Mouse (Mus musculus) CD4-positive, CD25-positive, alpha-beta regulatory T cell, adult 2 months (primary cell): ENCODE results near the gene Tepp.

ENCODE experiments used
- DNase-seq: peaks from one replicate; pipeline ENCODE4 v3.0.0-alpha.2; 2012; ENCODE audit warnings: low read depth, low spot score

Gene Tepp

GRCm38 (mm10) chr8:95310342-95310970 lies at the start of gene Tepp:
TSS of gene Tepp (plus strand) at chr8:95310566.
- no peak for DNase-seq

DNA sequence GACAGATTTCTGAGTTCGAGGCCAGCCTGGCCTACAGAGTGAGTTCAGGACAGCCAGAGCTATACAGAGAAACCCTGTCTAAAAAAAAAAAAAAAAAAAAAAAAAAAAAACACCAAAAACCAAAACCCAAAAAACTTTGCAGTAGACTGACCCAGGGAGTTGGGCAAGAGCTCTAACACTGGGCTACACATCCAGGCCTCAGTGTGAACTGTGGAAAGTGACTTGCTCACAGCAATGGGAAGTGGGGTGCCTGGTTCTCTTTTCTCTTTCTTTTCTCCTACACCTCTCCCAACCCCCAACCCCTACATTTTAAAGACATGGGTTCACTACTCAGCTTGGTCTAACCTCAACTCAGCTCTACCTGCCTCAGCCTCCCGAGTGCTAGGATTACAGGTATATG lies 48.2 kb upstream of the Tepp start:
- DNase-seq = no peak

DNA sequence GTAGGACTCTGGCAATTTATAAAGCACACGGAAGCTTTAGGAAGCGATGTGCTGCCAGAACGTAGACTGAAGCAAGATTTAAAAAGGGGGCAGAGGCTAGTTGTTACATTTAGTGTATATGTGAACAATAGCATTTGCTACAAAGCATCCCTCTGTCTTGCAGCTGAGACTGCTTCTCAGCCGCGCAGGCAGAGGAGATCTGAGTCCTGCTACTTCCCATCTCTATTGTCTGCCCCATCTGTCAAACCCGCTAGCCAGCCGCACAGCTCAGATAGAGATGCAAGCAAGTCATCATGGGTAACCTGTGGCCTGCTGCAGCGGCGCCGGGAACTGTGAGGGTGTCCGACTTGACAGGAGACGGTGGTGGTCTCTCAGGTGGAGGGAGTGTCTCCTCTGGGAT lies 39.9 kb upstream of the Tepp start:
- no peak for DNase-seq

GRCm38 (mm10) chr8:95271841-95272240 lies 38.5 kb upstream of the Tepp start:
- no peak for DNase-seq

GRCm38 (mm10) chr8:95272871-95273270 lies 37.5 kb upstream of the Tepp start:
- DNase-seq = no peak

DNA sequence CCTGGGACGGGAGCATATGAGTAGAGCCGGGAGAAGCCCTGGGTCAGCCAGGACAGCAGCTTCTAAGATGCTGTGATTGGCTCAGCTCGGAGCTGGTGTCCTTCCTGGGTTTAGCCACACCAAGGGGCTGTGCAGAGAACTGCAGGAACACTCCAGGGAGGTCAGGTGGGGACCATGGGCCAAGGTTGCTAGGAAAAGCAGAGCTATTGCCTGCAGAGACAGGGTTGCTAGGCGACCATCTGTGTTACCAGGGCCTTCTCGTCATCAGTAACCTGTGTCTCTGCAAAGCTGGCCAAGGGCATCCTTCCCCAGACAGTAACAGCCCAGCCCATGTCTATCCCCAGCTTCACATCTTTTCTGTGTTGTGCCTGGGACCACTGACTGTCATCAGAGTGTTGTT lies 28.9 kb upstream of the Tepp start:
- no peak for DNase-seq

- no peak for DNase-seq
These were observed 21.2 kb upstream of the Tepp start for GRCm38 (mm10) chr8:95289066-95289650.

GRCm38 (mm10) chr8:95293172-95293571 lies 17.2 kb upstream of the Tepp start:
- DNase-seq = no peak

GRCm38 (mm10) chr8:95293891-95294290 lies 16.5 kb upstream of the Tepp start:
- DNase-seq = no peak

DNA sequence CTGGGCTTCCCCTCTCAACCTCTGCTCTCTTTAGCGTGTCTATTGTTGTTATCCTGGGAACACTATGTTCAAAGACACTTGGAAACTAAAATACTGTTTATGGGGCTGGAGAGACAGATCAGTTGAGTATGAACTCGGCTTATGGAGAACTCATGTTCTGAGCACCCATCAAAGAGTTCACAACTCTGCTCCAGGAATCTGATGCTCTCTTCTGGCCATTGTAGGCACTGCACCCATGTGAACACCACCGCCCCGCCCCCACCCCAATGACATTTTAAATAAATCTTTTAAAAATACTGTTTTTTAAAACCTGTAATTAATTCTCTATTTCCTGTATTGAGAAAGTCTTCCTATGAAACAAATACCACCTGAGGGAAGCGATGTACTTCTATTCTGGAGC lies 8.0 kb upstream of the Tepp start:
- DNase-seq = peak; percentile 79

- no peak for DNase-seq
These were observed 4.8 kb upstream of the Tepp start for GRCm38 (mm10) chr8:95305526-95305925.

DNA sequence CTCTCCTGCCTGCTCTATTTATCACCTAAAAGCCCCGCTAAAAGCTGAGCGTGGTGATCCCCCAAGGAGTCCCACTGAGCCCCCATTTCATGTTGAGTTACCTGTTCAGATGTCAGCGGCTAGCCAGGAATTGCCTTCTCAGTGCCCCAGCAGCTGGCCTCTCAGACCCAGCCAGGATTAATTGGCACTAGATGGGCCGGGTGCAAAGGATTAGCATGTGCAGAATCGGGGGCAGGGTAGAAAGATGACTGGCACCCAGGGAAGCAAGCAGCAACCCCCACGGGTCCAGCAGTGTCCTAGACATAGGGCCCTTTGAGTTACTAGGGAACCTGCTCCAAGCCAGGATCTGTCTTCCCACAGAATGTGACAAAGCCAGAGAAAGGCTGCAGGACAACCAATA lies 3.9 kb upstream of the Tepp start, which contains the start of gene Cngb1:
TSS of gene Cngb1 (minus strand) at position 155 of the 400 bp plus-strand sequence.
- no peak for DNase-seq

DNA sequence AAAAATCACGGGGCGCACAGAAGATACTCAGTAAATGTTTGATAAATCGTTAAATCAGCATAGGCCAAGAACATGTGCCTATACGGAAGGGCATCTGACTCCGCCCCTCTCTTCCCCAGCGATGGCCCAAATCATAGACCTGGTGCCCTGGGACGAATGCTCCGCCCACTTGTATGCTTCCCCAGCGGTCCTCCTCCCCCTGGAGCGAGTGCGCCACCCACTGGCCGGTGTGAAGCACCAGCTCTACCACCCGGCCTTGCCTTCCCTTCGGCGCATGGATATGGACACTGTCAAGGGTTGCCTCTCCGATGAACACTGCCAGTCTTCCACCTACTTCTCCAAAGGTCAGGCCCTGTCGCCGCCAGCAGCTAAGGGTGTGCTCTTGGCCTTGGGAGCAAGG lies 2.5 kb downstream of the Tepp start:
- DNase-seq = peak; percentile 43

GRCm38 (mm10) chr8:95313857-95314256 lies 3.5 kb downstream of the Tepp start:
- no peak for DNase-seq

DNA sequence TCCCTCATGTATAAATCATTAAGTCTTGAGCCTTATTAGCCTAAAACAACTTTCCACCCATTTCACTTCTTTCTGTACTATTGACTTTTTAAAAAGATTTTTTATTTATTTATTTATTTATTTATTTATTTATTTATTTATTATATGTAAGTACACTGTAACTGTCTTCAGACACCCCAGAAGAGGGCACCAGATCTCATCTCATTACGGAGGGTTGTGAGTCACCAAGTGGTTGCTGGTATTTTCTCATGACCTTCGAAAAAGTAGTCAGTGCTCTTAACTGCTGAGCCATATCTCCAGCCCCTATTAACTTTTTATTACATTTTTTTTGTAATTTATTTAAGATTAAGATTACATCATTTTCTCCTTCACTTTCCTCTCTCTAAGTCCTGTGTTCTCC lies 4.3 kb downstream of the Tepp start:
- peak; percentile 24 for DNase-seq

DNA sequence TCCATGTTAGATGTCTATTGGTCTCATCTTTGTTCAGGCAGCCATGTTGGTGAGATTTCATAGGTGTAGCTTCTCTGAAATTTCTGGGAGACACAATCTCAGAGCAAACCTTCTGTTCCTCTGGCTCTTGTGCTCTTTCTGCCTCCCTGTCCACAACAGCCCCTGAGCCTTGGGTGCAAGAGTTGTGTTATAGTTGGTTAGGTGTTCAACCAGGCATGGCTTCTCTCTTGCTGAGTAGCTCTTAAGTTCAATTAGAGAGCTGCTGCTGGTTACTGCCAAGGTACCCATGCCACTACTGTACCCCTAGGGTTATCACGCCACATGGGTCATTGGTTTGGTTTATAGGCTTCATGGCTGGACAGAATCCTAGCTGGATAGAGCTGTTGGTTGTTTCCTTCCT lies 5.0 kb downstream of the Tepp start:
- no peak for DNase-seq

- peak; percentile 89 for DNase-seq
These were observed 10.1 kb downstream of the Tepp start for GRCm38 (mm10) chr8:95320224-95321139.

- DNase-seq = no peak
These were observed 12.8 kb downstream of the Tepp start for GRCm38 (mm10) chr8:95323201-95323600.

DNA sequence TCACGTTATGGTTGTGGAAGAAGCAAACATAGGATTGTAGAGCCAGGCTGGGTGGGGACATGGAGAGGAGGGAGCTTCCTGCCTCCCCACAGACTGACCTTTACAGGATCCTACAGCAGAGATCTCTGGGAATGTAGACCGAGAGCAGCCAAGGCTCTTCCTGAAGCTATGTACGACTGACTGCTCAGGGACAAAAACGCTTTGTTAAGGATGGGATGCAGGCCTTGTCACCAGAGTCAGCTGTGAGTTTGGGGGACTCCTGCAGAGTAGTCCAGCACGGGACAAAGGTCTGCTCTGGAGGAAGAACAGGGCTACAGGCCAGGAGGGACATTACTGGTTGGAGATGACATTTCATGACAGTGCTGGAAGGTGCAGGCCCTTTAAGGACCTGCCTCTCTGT lies 14.3 kb downstream of the Tepp start:
- no peak for DNase-seq

DNA sequence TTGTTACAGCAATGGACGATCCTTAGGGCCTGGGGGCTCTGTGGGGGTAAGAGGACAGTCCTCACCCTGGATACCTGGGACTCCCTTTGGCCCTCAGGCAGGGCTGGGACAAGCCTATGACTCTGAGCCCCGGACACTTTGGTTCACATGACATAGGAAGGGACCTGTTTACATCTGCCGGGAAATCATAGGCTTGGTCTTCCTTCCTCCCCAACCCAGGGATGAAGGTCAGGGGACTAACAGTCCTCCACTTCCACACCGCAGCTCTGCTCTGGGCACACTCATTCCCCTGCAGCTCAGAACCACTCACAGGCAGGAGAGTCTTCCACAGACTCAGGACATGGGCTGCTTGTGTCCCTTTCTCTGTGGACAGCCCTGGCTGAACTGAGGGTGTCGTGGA lies 16.5 kb downstream of the Tepp start:
- no peak for DNase-seq

GRCm38 (mm10) chr8:95327866-95328465 lies 17.6 kb downstream of the Tepp start:
- no peak for DNase-seq

DNA sequence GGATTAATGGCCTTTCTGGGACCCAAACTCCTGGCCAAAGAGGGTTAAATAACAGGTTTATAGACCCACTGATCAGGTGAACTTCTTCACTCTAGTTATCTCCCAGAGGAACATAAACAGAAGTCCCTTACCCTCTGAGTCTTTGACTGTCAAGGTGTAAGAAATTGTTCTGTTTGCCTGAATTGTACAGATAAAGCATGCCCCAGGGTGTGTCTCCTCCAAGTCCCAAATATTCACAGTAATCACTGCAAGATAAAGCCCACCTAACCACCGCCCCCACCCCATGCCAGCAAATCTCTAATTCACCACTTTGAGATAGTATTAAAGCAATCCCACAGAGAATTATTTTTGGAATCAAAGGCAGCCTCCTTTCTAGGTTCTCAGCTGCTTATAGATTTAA lies 20.0 kb downstream of the Tepp start:
- no peak for DNase-seq
